Comparison of ENCODE assay signal across 13 mouse cellular contexts in the genomic region with DNA sequence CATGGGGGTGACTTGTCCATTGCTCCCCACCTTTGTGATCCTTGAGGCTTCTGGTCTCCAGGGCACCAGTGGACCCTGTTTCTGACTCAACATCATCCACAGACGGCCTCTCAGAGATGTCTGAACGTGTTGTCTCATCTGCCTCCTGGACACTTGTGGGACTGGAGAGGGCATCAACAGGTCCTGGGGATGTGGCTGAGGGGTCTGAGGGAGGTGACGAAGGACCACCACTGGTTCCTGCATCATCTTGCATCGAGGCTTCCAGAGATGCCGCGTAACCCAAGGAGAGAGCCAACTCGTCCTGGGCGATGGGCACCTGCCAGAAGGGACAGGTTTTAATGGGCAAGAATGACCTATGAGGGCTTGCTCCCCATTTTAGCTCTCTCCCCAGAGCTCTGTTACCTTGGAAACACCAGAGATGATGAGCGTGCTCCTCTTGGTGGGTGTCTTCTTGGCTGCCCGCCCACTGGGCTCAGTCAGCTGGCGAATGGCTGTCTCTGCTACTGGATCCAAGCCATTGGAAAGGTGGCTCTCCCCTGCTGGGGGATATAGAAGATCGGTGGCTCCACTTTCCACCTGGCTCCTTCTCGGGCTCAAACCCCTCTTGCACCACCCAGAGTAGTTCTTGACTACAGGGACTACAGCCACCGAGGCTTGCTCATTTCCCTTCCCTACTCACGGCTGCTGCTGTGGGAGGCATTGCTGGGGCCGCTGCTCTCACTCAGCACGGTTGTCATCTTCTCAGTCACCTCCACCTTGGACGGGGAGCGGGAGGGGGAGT. TPM values are rescaled to one million over a fixed set of nuclear protein-coding genes. Genes with fewer than 3 reads are reported as not detected.
DNase-seq lines count a peak whose midpoint lies in the region; ATAC-seq lines count a peak whose summit lies in the region.
"Had no signal": no experiment of that assay in that cellular context is flagged by ENCODE, and none has a peak within 500 bp of the region (broad histone marks: within the 10 kb centered on the region; RNA-seq: fewer than 3 reads in every experiment).

No protein-coding gene starts in this region.

- H3K9me3 ChIP-seq in midbrain, embryonic 11.5 days (ENCODE audit: control insufficient read depth, low read length), result no peaks in the 10 kb centered on the region
- H3K9me3 ChIP-seq in midbrain, embryonic 16.5 days (replicated peaks; ENCODE audit: control insufficient read depth, low read length, poor library complexity, severe bottlenecking), result no peaks in the 10 kb centered on the region
- no peaks in the 10 kb centered on the region for H3K9me3 ChIP-seq in intestine, embryonic 15.5 days
- H3K9me3 ChIP-seq: forebrain, embryonic 10.5 days; midbrain, embryonic 15.5 days had no signal

- no peak overlapping the region for H3K9ac ChIP-seq in midbrain, embryonic 11.5 days (ENCODE audit: low read length)
- no peak overlapping the region for H3K9ac ChIP-seq in midbrain, embryonic 16.5 days (ENCODE audit: low read depth, low read length)
- no peak overlapping the region for H3K9ac ChIP-seq in intestine, embryonic 15.5 days
- H3K9ac ChIP-seq: lung, embryonic 14.5 days; midbrain, embryonic 15.5 days had no signal

- no peaks in the 10 kb centered on the region for H3K27me3 ChIP-seq in midbrain, embryonic 11.5 days (ENCODE audit: control insufficient read depth, insufficient read depth, low read length)
- H3K27me3 ChIP-seq in midbrain, embryonic 16.5 days (ENCODE audit: control insufficient read depth, insufficient read depth, low read depth, low read length), result no peaks in the 10 kb centered on the region
- no peaks in the 10 kb centered on the region for H3K27me3 ChIP-seq in intestine, embryonic 15.5 days (replicated peaks)

- no peak overlapping the region for H3K27ac ChIP-seq in midbrain, embryonic 11.5 days (ENCODE audit: low read depth, low read length)
- H3K27ac ChIP-seq in midbrain, embryonic 16.5 days (ENCODE audit: low read length), result no peak overlapping the region
- no peak overlapping the region for H3K27ac ChIP-seq in intestine, embryonic 15.5 days
- H3K27ac ChIP-seq: forebrain, embryonic 10.5 days; midbrain, embryonic 15.5 days had no signal

- peaks cover 8% of the 10 kb centered on the region for H3K36me3 ChIP-seq in midbrain, embryonic 11.5 days (ENCODE audit: control insufficient read depth, insufficient read depth, low read length)
- H3K36me3 ChIP-seq in midbrain, embryonic 16.5 days (ENCODE audit: control insufficient read depth, insufficient read depth, low read length), result peaks cover 19% of the 10 kb centered on the region
- H3K36me3 ChIP-seq in intestine, embryonic 15.5 days, result peaks cover 24% of the 10 kb centered on the region

- intact Hi-C loops in left cerebral cortex, postnatal 10 days (cut with DNase I), result no loop called here

- no peak overlapping the region for H3K4me3 ChIP-seq in midbrain, embryonic 11.5 days (ENCODE audit: low read depth, low read length)
- no peak overlapping the region for H3K4me3 ChIP-seq in midbrain, embryonic 16.5 days (ENCODE audit: low read depth, low read length)
- H3K4me3 ChIP-seq in intestine, embryonic 15.5 days (replicated peaks), result no peak overlapping the region
- H3K4me3 ChIP-seq: forebrain, embryonic 10.5 days; midbrain, embryonic 15.5 days had no signal

- DNase-seq in midbrain, embryonic 11.5 days (ENCODE audit: low spot score, missing footprints), result peak; percentile 44
- DNase-seq in layer of hippocampus, adult 18-20 months (ENCODE audit: low spot score in 2 of 2), result peak; percentile 81 to 92
- peak; percentile 68 to 84 for DNase-seq in left cerebral cortex, postnatal 10 days (ENCODE audit: extremely low spot score in 1 of 2, low spot score in 2 of 2)
- DNase-seq in gastrocnemius, postnatal 25 days, result no peak
- DNase-seq in kidney, adult 9 months, result no peak
- DNase-seq: adrenal gland, adult 8-10 months; lung, embryonic 14.5 days had no signal

- 78% methylated on average over 19 of the region's 19 CpGs for WGBS in midbrain, embryonic 11.5 days
- WGBS in midbrain, embryonic 16.5 days, result 72% methylated on average over 19 of the region's 19 CpGs
- 79% methylated on average over 19 of the region's 19 CpGs for WGBS in intestine, embryonic 15.5 days

- no peak overlapping the region for H3K4me2 ChIP-seq in midbrain, embryonic 11.5 days
- no peak overlapping the region for H3K4me2 ChIP-seq in midbrain, embryonic 16.5 days (ENCODE audit: low read length)
- no peak overlapping the region for H3K4me2 ChIP-seq in intestine, embryonic 15.5 days (replicated peaks)
- H3K4me2 ChIP-seq: heart, embryonic 11.5 days; lung, embryonic 14.5 days; midbrain, embryonic 15.5 days had no signal

- peaks cover 24% of the 10 kb centered on the region for H3K4me1 ChIP-seq in midbrain, embryonic 11.5 days (ENCODE audit: control insufficient read depth, insufficient read depth, low read length)
- peaks cover 14% of the 10 kb centered on the region for H3K4me1 ChIP-seq in midbrain, embryonic 16.5 days (ENCODE audit: control insufficient read depth, insufficient read depth, low read length)
- peaks cover 23% of the 10 kb centered on the region for H3K4me1 ChIP-seq in intestine, embryonic 15.5 days (replicated peaks)

- ATAC-seq in midbrain, embryonic 11.5 days (ENCODE audit: low FRiP score), result no peak
- ATAC-seq in midbrain, embryonic 16.5 days, result no peak
- ATAC-seq in intestine, embryonic 15.5 days, result no peak
- no peak for ATAC-seq in inflammation-experienced regulatory T-cells, adult 6 months
- ATAC-seq: midbrain, embryonic 15.5 days had no signal

RNA-seq across cellular contexts. Expression of gene C2cd2l, which starts 6.4 kb away (rescaled TPM):
- 9.8 and 10.4 TPM in 2 replicates for polyA plus RNA-seq in midbrain, embryonic 11.5 days (2014; fragmentation: Nextera tagmentation; extraction: Ambion mirVana)
- 22.3 and 24.8 TPM in 2 replicates for polyA plus RNA-seq in midbrain, embryonic 16.5 days (2015; fragmentation: Nextera tagmentation; extraction: Ambion mirVana)
- 100 to 1,000 TPM; 197 to 228 TPM for total RNA-seq in layer of hippocampus, adult 18-20 months (2021)
- 100 to 1,000 TPM; 151 to 158 TPM for total RNA-seq in left cerebral cortex, postnatal 10 days (2021)
- 6.8 and 10.6 TPM in 2 replicates for polyA plus RNA-seq in intestine, embryonic 15.5 days (2015; fragmentation: Nextera tagmentation; extraction: Ambion mirVana)
- 10 to 100 TPM; 12.0 to 12.2 TPM for total RNA-seq in gastrocnemius, postnatal 25 days (2021)
- polyA plus RNA-seq in inflammation-experienced regulatory T-cells, adult 6 months (2017; shearing (Covaris generic)), result 1 to 10 TPM; 1.7 to 3.1 (median 2.8) TPM

RNA-seq across cellular contexts. Expression of gene Hinfp, which starts 8.2 kb away (rescaled TPM):
- 25.6 and 28.0 TPM in 2 replicates for polyA plus RNA-seq in midbrain, embryonic 11.5 days (2014; fragmentation: Nextera tagmentation; extraction: Ambion mirVana)
- 28.7 and 30.0 TPM in 2 replicates for polyA plus RNA-seq in midbrain, embryonic 16.5 days (2015; fragmentation: Nextera tagmentation; extraction: Ambion mirVana)
- 10 to 100 TPM; 30.0 to 30.6 TPM for total RNA-seq in layer of hippocampus, adult 18-20 months (2021)
- total RNA-seq in left cerebral cortex, postnatal 10 days (2021), result 10 to 100 TPM; 27.1 to 28.3 TPM
- polyA plus RNA-seq in intestine, embryonic 15.5 days (2015; fragmentation: Nextera tagmentation; extraction: Ambion mirVana), result 19.9 and 21.2 TPM in 2 replicates
- 1 to 10 TPM; 5.6 to 6.0 TPM for total RNA-seq in gastrocnemius, postnatal 25 days (2021)
- polyA plus RNA-seq in inflammation-experienced regulatory T-cells, adult 6 months (2017; shearing (Covaris generic)), result 10 to 100 TPM; 16.2 to 24.6 (median 18.9) TPM

RNA-seq across cellular contexts. Expression of gene Dpagt1, which starts 12.2 kb away (rescaled TPM):
- 41.8 and 48.9 TPM in 2 replicates for polyA plus RNA-seq in midbrain, embryonic 11.5 days (2014; fragmentation: Nextera tagmentation; extraction: Ambion mirVana)
- 36.1 and 39.6 TPM in 2 replicates for polyA plus RNA-seq in midbrain, embryonic 16.5 days (2015; fragmentation: Nextera tagmentation; extraction: Ambion mirVana)
- total RNA-seq in layer of hippocampus, adult 18-20 months (2021), result 10 to 100 TPM; 14.7 to 15.7 TPM
- 10 to 100 TPM; 15.5 to 17.9 TPM for total RNA-seq in left cerebral cortex, postnatal 10 days (2021)
- polyA plus RNA-seq in intestine, embryonic 15.5 days (2015; fragmentation: Nextera tagmentation; extraction: Ambion mirVana), result 38.2 and 38.6 TPM in 2 replicates
- 10 to 100 TPM; 11.0 to 11.2 TPM for total RNA-seq in gastrocnemius, postnatal 25 days (2021)
- 10 to 100 TPM; 11.1 to 17.6 (median 13.1) TPM for polyA plus RNA-seq in inflammation-experienced regulatory T-cells, adult 6 months (2017; shearing (Covaris generic))

RNA-seq across cellular contexts. Expression of gene H2afx, which starts 20.8 kb away (rescaled TPM):
- polyA plus RNA-seq in midbrain, embryonic 11.5 days (2014; fragmentation: Nextera tagmentation; extraction: Ambion mirVana), result 355 and 377 TPM in 2 replicates
- 112 and 124 TPM in 2 replicates for polyA plus RNA-seq in midbrain, embryonic 16.5 days (2015; fragmentation: Nextera tagmentation; extraction: Ambion mirVana)
- 10 to 100 TPM; 46.1 to 47.7 TPM for total RNA-seq in layer of hippocampus, adult 18-20 months (2021)
- 10 to 100 TPM; 66.5 to 67.6 TPM for total RNA-seq in left cerebral cortex, postnatal 10 days (2021)
- polyA plus RNA-seq in intestine, embryonic 15.5 days (2015; fragmentation: Nextera tagmentation; extraction: Ambion mirVana), result 280 and 298 TPM in 2 replicates
- total RNA-seq in gastrocnemius, postnatal 25 days (2021), result 10 to 100 TPM; 10.8 to 12.8 TPM
- 10 to 100 TPM; 14.3 to 61.7 (median 16.1) TPM for polyA plus RNA-seq in inflammation-experienced regulatory T-cells, adult 6 months (2017; shearing (Covaris generic))

RNA-seq across cellular contexts. Expression of gene Abcg4, which starts 25.3 kb away (rescaled TPM):
- polyA plus RNA-seq in midbrain, embryonic 11.5 days (2014; fragmentation: Nextera tagmentation; extraction: Ambion mirVana), result 3.2 and 4.8 TPM in 2 replicates
- polyA plus RNA-seq in midbrain, embryonic 16.5 days (2015; fragmentation: Nextera tagmentation; extraction: Ambion mirVana), result 29.7 and 33.9 TPM in 2 replicates
- 10 to 100 TPM; 65.5 to 74.6 TPM for total RNA-seq in layer of hippocampus, adult 18-20 months (2021)
- total RNA-seq in left cerebral cortex, postnatal 10 days (2021), result 10 to 100 TPM; 68.0 to 73.2 TPM
- 2.5 and 2.9 TPM in 2 replicates for polyA plus RNA-seq in intestine, embryonic 15.5 days (2015; fragmentation: Nextera tagmentation; extraction: Ambion mirVana)
- total RNA-seq in gastrocnemius, postnatal 25 days (2021), result under 1 TPM; 0.15 to 0.62 TPM
- not detected for polyA plus RNA-seq in inflammation-experienced regulatory T-cells, adult 6 months (2017; shearing (Covaris generic))

Comparison
In these comparisons a context has a peak if more than half of its experiments do, and no peak if none do; other contexts are left out.
1. DNase-seq: peak in midbrain, embryonic 11.5 days (single experiment), layer of hippocampus, adult 18-20 months (2 of 2) and left cerebral cortex, postnatal 10 days (2 of 2); none in gastrocnemius, postnatal 25 days (single experiment) and kidney, adult 9 months (single experiment).